Mouse (Mus musculus) testis, adult 2 months (tissue): ENCODE data around the gene Naaladl1.
"Not testable (repeated sequence)": the region's sequence is repeated elsewhere in the genome, so short reads cannot be mapped to it uniquely, and the experiment has no call there.

Experiments used
- CTCF ChIP-seq: fragments of 200-500 bp; IDR thresholded peaks from 2 replicates; pipeline ENCODE4 v1.5.1; 2012; ENCODE audit warnings: low read depth, mild to moderate bottlenecking, inconsistent platforms, low read length, moderate library complexity; ENCODE audit not compliant: control insufficient read depth, insufficient read depth, insufficient replicate concordance
- POLR2A ChIP-seq: fragments of 200-500 bp; IDR thresholded peaks from 2 replicates; pipeline ENCODE4 v1.6.1; 2012; ENCODE audit warnings: low read depth, mild to moderate bottlenecking, inconsistent platforms, low read length, moderate library complexity; ENCODE audit not compliant: control insufficient read depth

DNA sequence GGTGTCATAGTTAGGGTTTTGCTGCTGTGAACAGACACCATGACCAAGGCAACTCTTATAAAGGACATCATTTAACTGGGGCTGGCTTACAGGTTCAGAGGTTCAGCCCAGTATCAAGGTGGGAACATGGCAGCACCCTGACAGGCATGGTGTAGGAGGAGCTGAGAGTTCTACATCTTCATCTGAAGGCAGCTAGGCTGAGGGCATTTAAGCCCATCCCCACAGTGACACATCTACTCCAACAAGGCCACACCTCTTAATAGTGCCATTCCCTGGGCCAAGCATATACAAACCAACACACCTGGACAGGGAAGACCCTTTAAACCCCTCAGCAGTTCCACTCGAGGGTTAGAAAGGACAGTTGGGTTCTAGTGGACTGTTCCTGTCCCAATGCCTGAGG lies 27.6 kb downstream of the Naaladl1 start:
- not testable (repeated sequence) for TF ChIP-seq CTCF, POLR2A
